Mouse (Mus musculus): Measurements from ENCODE around the gene Parvb. TPM values are rescaled to one million over a fixed set of nuclear protein-coding genes. Genes with fewer than 3 reads are reported as not detected.

The Parvb gene
- polyA plus RNA-seq, 1 experiment from 2014 or later, result 2.8 TPM

DNA sequence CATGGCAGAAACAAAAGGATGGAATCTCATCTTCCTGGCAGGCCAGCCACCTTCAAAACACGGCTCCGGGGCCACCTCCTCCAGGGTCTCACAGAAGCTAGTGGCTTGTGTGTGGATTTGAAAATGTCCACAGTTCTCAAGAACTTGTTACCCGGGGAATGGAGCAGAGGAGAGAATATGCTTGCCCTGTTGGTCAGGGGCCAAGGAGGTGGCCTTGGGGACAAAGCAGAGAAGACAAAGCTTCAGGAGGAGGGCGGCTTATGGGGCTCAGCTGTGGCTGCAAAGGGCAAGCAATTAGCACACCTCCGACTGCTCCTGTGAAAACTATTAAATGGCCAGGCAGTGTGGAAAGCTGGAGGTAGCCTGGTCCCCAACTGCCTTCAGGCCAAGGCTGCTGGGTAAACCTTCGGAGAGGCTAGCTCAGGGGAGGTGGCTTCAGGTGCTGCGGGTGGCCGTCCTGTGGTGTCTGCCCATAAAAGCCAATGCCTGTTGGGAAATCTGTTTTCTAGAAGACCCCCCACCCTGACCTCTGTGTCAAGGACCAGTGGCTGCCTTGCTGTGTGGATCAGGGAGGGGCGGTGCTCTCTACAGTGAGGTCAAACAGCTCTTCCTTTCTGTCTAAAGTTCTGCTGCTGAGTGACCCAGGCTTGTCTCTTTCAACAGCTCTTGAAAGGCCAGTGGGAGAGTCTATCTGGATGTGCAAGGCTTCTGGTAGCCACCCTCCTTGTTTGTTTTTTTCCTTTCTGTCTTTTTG lies 26.9 kb downstream of the Parvb start:
- Histone ChIP-seq H3K27ac (ENCODE audit: low read depth, low read length) (no peak overlapping the region), H3K4me3 (ENCODE audit: low read depth, low read length) (no peak overlapping the region), H3K9ac (ENCODE audit: low read depth, low read length) (no peak overlapping the region), H3K9me3 (ENCODE audit: control insufficient read depth) (no peaks in the 10 kb centered on the region), H3K27me3 (replicated peaks; ENCODE audit: control insufficient read depth, insufficient read depth, low read length) (no peaks in the 10 kb centered on the region), H3K4me2 (replicated peaks; ENCODE audit: low read depth) (no peak overlapping the region), H3K4me1 (replicated peaks; ENCODE audit: control insufficient read depth, insufficient read depth, low read length) (no peaks in the 10 kb centered on the region; the same call in 1 of the 2 replicates), H3K36me3 (ENCODE audit: control insufficient read depth, insufficient read depth) (no peaks in the 10 kb centered on the region)
- WGBS, result 82% methylated on average over 9 of the region's 9 CpGs
- ATAC-seq, result no peak
- no peak for TF ChIP-seq CTCF (IDR thresholded peaks at IDR 0.05; ENCODE audit: low read depth)

GRCm38 (mm10) chr15:84260123-84260822 lies 28.4 kb downstream of the Parvb start:
- ATAC-seq, result no peak
- peak; percentile 89 for TF ChIP-seq CTCF (IDR thresholded peaks at IDR 0.05; ENCODE audit: low read depth)
- no peak overlapping the region for H3K4me2 ChIP-seq (replicated peaks; ENCODE audit: low read depth)

DNA sequence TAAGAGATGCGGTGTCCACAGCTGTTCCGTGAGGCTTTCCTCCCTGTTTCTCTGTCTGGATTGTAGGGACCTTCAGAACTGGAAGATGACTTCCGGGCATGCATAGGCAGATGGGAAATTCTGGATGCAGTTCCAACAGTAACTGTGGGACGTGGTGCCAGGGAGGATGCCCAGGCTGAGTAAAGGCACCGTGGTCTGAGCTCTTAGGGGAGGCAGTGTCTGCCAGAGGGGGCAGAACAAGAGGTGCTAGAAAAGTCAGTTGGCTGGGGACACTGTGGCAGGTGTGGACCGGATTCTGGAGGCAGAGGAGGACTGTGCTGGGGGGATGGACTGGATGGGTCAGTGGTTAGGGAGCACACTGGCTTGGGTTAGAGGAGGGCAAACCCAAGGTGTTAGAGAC lies 30.8 kb downstream of the Parvb start:
- WGBS, result 94% methylated on average over 6 of the region's 6 CpGs
- Histone ChIP-seq H3K4me2 (replicated peaks; ENCODE audit: low read depth) (no peak overlapping the region), H3K4me1 (replicated peaks; ENCODE audit: control insufficient read depth, insufficient read depth, low read length) (no peaks in the 10 kb centered on the region), H3K27ac (ENCODE audit: low read depth, low read length) (no peak overlapping the region), H3K36me3 (ENCODE audit: control insufficient read depth, insufficient read depth) (no peaks in the 10 kb centered on the region), H3K27me3 (replicated peaks; ENCODE audit: control insufficient read depth, insufficient read depth, low read length) (no peaks in the 10 kb centered on the region), H3K4me3 (ENCODE audit: low read depth, low read length) (no peak overlapping the region), H3K9ac (ENCODE audit: low read depth, low read length) (no peak overlapping the region), H3K9me3 (ENCODE audit: control insufficient read depth) (no peaks in the 10 kb centered on the region)
- ATAC-seq, result no peak
- TF ChIP-seq CTCF (IDR thresholded peaks at IDR 0.05; ENCODE audit: low read depth), result no peak

More at GRCm38 (mm10) chr15:84260123-84260822, 28.4 kb downstream of the Parvb start:
- H3K4me3 ChIP-seq (ENCODE audit: low read depth, low read length), result no peak overlapping the region
- no peak overlapping the region for H3K9ac ChIP-seq (ENCODE audit: low read depth, low read length)
- H3K27me3 ChIP-seq (replicated peaks; ENCODE audit: control insufficient read depth, insufficient read depth, low read length), result no peaks in the 10 kb centered on the region
- H3K27ac ChIP-seq (ENCODE audit: low read depth, low read length), result no peak overlapping the region
- H3K36me3 ChIP-seq (ENCODE audit: control insufficient read depth, insufficient read depth), result no peaks in the 10 kb centered on the region
- WGBS, result 34% methylated on average over 22 of the region's 22 CpGs
- no peaks in the 10 kb centered on the region for H3K9me3 ChIP-seq (ENCODE audit: control insufficient read depth)
- no peaks in the 10 kb centered on the region for H3K4me1 ChIP-seq (replicated peaks; ENCODE audit: control insufficient read depth, insufficient read depth, low read length)

DNA sequence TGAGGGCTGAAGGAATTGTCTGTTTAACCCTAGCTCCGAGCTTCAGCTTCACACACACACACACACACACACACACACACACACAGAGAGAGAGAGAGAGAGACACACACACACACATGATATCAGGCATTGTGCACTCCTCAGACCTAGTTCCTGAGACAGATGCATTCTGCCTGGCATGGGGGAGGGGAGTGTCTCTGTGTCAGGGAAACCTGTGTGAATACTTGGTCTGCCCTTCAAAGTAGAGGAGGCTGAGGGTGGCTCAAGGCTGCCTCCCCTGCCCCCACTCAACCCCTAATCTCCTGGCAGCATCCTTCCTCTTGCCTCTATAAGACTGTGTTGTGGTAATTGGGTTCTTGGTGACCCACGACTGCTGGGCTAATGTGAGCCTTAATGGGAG lies 31.7 kb downstream of the Parvb start:
- H3K4me2 ChIP-seq (replicated peaks; ENCODE audit: low read depth), result no peak overlapping the region
- no peak overlapping the region for H3K27ac ChIP-seq (ENCODE audit: low read depth, low read length)
- WGBS, result 52% methylated on average over 2 of the region's 2 CpGs
- H3K36me3 ChIP-seq (ENCODE audit: control insufficient read depth, insufficient read depth), result no peaks in the 10 kb centered on the region
- no peaks in the 10 kb centered on the region for H3K9me3 ChIP-seq (ENCODE audit: control insufficient read depth)
- H3K9ac ChIP-seq (ENCODE audit: low read depth, low read length), result no peak overlapping the region
- ATAC-seq, result no peak
- no peak overlapping the region for H3K4me3 ChIP-seq (ENCODE audit: low read depth, low read length)
- no peaks in the 10 kb centered on the region for H3K27me3 ChIP-seq (replicated peaks; ENCODE audit: control insufficient read depth, insufficient read depth, low read length)
- H3K4me1 ChIP-seq (replicated peaks; ENCODE audit: control insufficient read depth, insufficient read depth, low read length), result no peaks in the 10 kb centered on the region
- no peak for TF ChIP-seq CTCF (IDR thresholded peaks at IDR 0.05; ENCODE audit: low read depth)

- no peak for TF ChIP-seq CTCF (IDR thresholded peaks at IDR 0.05; ENCODE audit: low read depth)
- H3K4me2 ChIP-seq (replicated peaks; ENCODE audit: low read depth), result no peak overlapping the region
- no peak overlapping the region for H3K27ac ChIP-seq (ENCODE audit: low read depth, low read length)
Observed at GRCm38 (mm10) chr15:84265141-84265540, 33.3 kb downstream of the Parvb start.

GRCm38 (mm10) chr15:84266290-84266689 lies 34.4 kb downstream of the Parvb start:
- no peaks in the 10 kb centered on the region for H3K36me3 ChIP-seq (ENCODE audit: control insufficient read depth, insufficient read depth)
- H3K4me3 ChIP-seq (ENCODE audit: low read depth, low read length), result no peak overlapping the region
- no peaks in the 10 kb centered on the region for H3K27me3 ChIP-seq (replicated peaks; ENCODE audit: control insufficient read depth, insufficient read depth, low read length)
- TF ChIP-seq CTCF (IDR thresholded peaks at IDR 0.05; ENCODE audit: low read depth), result no peak
- no peak overlapping the region for H3K4me2 ChIP-seq (replicated peaks; ENCODE audit: low read depth)
- H3K9me3 ChIP-seq (ENCODE audit: control insufficient read depth), result no peaks in the 10 kb centered on the region
- WGBS, result 68% methylated on average over 4 of the region's 4 CpGs
- H3K9ac ChIP-seq (ENCODE audit: low read depth, low read length), result no peak overlapping the region
- H3K4me1 ChIP-seq (replicated peaks; ENCODE audit: control insufficient read depth, insufficient read depth, low read length), result no peaks in the 10 kb centered on the region
- no peak for ATAC-seq
- H3K27ac ChIP-seq (ENCODE audit: low read depth, low read length), result no peak overlapping the region

More at GRCm38 (mm10) chr15:84265141-84265540, 33.3 kb downstream of the Parvb start:
- H3K9me3 ChIP-seq (ENCODE audit: control insufficient read depth), result no peaks in the 10 kb centered on the region
- WGBS, result 66% methylated on average over 11 of the region's 11 CpGs
- no peak overlapping the region for H3K4me3 ChIP-seq (ENCODE audit: low read depth, low read length)
- no peak overlapping the region for H3K9ac ChIP-seq (ENCODE audit: low read depth, low read length)
- H3K4me1 ChIP-seq (replicated peaks; ENCODE audit: control insufficient read depth, insufficient read depth, low read length), result no peaks in the 10 kb centered on the region
- no peak for ATAC-seq
- no peaks in the 10 kb centered on the region for H3K27me3 ChIP-seq (replicated peaks; ENCODE audit: control insufficient read depth, insufficient read depth, low read length)
- no peaks in the 10 kb centered on the region for H3K36me3 ChIP-seq (ENCODE audit: control insufficient read depth, insufficient read depth)

Measured in intestine, postnatal 0 days (tissue).